In genomic region chr15:78848467-78848866, GRCm38 (mm10) we compare ENCODE assay signal across 8 mouse cellular contexts. TPM values are rescaled to one million over a fixed set of nuclear protein-coding genes. Genes with fewer than 3 reads are reported as not detected.
DNase-seq lines count a peak whose midpoint lies in the region; ATAC-seq and TF ChIP-seq lines count a peak whose summit lies in the region.

No protein-coding gene starts in this region.

- TF ChIP-seq CTCF in olfactory bulb, adult 2 months (IDR thresholded peaks at IDR 0.05; ENCODE audit: insufficient read depth, low read depth, low read length): peak; percentile 82

- H3K4me2 ChIP-seq in heart, embryonic 11.5 days: no peak overlapping the region
- H3K4me2 ChIP-seq in intestine, embryonic 15.5 days (replicated peaks): no peak overlapping the region

- no peak overlapping the region for H3K9ac ChIP-seq in heart, embryonic 11.5 days (ENCODE audit: low read depth, low read length)
- H3K9ac ChIP-seq in intestine, embryonic 15.5 days: no peak overlapping the region

- H3K4me1 ChIP-seq in heart, embryonic 11.5 days (ENCODE audit: control insufficient read depth, insufficient read depth, low read length): peaks cover 51% of the 10 kb centered on the region
- H3K4me1 ChIP-seq in intestine, embryonic 15.5 days (replicated peaks): peaks cover 70% of the 10 kb centered on the region
- peaks cover 55% of the 10 kb centered on the region for H3K4me1 ChIP-seq in limb, embryonic 10.5 days
- peaks cover 20% of the 10 kb centered on the region for H3K4me1 ChIP-seq in olfactory bulb, adult 2 months (ENCODE audit: control insufficient read depth, insufficient read depth, low read length)

- H3K36me3 ChIP-seq in heart, embryonic 11.5 days (ENCODE audit: control insufficient read depth, insufficient read depth, low read length): no peaks in the 10 kb centered on the region; the same call in 1 of the 2 replicates
- peaks cover 18% of the 10 kb centered on the region for H3K36me3 ChIP-seq in intestine, embryonic 15.5 days
- peaks cover 19% of the 10 kb centered on the region for H3K36me3 ChIP-seq in limb, embryonic 10.5 days

- no peak for TF ChIP-seq POLR2A in olfactory bulb, adult 2 months (IDR thresholded peaks at IDR 0.05; ENCODE audit: insufficient read depth, low read depth, low read length)

- ATAC-seq in heart, embryonic 11.5 days (replicated peaks; ENCODE audit: insufficient number of reproducible peaks, low FRiP score, low TSS enrichment): no peak
- no peak for ATAC-seq in intestine, embryonic 15.5 days

- DNase-seq in heart, adult 8-10 months (ENCODE audit: low spot score): peak; percentile 88
- DNase-seq in adrenal gland, adult 2 months: peak; percentile 82
- DNase-seq in embryo, embryonic 9.5 days (ENCODE audit: extremely low spot score): peak; percentile 77
- peak; percentile 90 for DNase-seq in limb, embryonic 10.5 days (ENCODE audit: low spot score)
- DNase-seq in testis, postnatal 10 days (ENCODE audit: low spot score): peak; percentile 91

- H3K9me3 ChIP-seq in heart, embryonic 11.5 days (replicated peaks; ENCODE audit: control insufficient read depth, low read length): no peaks in the 10 kb centered on the region
- no peaks in the 10 kb centered on the region for H3K9me3 ChIP-seq in intestine, embryonic 15.5 days
- no peaks in the 10 kb centered on the region for H3K9me3 ChIP-seq in limb, embryonic 10.5 days (replicated peaks)

- H3K27ac ChIP-seq in heart, embryonic 11.5 days (ENCODE audit: low read depth, low read length): no peak overlapping the region
- peak overlapping the region; percentile 84; the same call in 1 of the 2 replicates for H3K27ac ChIP-seq in intestine, embryonic 15.5 days
- H3K27ac ChIP-seq in limb, embryonic 10.5 days: no peak overlapping the region
- no peak overlapping the region for H3K27ac ChIP-seq in olfactory bulb, adult 2 months (ENCODE audit: insufficient read depth, low read depth, low read length)

- peaks cover 2% of the 10 kb centered on the region; the same call in 1 of the 2 replicates for H3K27me3 ChIP-seq in heart, embryonic 11.5 days (ENCODE audit: control insufficient read depth, insufficient read depth, low read length)
- no peaks in the 10 kb centered on the region for H3K27me3 ChIP-seq in intestine, embryonic 15.5 days (replicated peaks)
- H3K27me3 ChIP-seq in limb, embryonic 10.5 days (ENCODE audit: low read depth, poor library complexity, severe bottlenecking): peaks cover 19% of the 10 kb centered on the region

- WGBS in heart, embryonic 11.5 days (ENCODE audit: insufficient replicate concordance): 27% methylated on average over 5 of the region's 5 CpGs
- 30% methylated on average over 5 of the region's 5 CpGs for WGBS in intestine, embryonic 15.5 days
- WGBS in limb, embryonic 10.5 days: 28% methylated on average over 5 of the region's 5 CpGs
- WGBS in olfactory bulb, adult 2 months: 27% methylated on average over 5 of the region's 5 CpGs

- H3K4me3 ChIP-seq in heart, embryonic 11.5 days (ENCODE audit: low read depth, low read length): no peak overlapping the region
- H3K4me3 ChIP-seq in intestine, embryonic 15.5 days (replicated peaks): no peak overlapping the region
- H3K4me3 ChIP-seq in limb, embryonic 10.5 days: no peak overlapping the region
- H3K4me3 ChIP-seq in olfactory bulb, adult 2 months (ENCODE audit: insufficient read depth, low read depth, low read length): no peak overlapping the region

RNA-seq across cellular contexts. Expression of gene Cdc42ep1, which starts 6.0 kb away (rescaled TPM):
- total RNA-seq in heart, adult 8-10 months (2022): 10 to 100 TPM; 30.5 to 40.3 (median 39.1) TPM
- polyA plus RNA-seq in heart, embryonic 11.5 days (2014; fragmentation: Nextera tagmentation; extraction: Ambion mirVana): 24.1 and 29.7 TPM in 2 replicates
- total RNA-seq in adrenal gland, adult 2 months (2021): 10 to 100 TPM; 36.9 to 57.2 TPM
- polyA plus RNA-seq in adrenal gland, adult 2 months (2012; rRNA removed): 100 and 122 TPM in 2 replicates
- polyA plus RNA-seq in intestine, embryonic 15.5 days (2015; fragmentation: Nextera tagmentation; extraction: Ambion mirVana): 44.0 and 47.5 TPM in 2 replicates
- polyA plus RNA-seq in limb, embryonic 10.5 days (2016; fragmentation: Nextera tagmentation; extraction: Ambion mirVana): 18.8 and 22.0 TPM in 2 replicates
- polyA plus RNA-seq in olfactory bulb, adult 2 months (2012; ENCODE audit: insufficient read depth, insufficient read length, low replicate concordance, missing spikeins): not detected in 2 replicates

RNA-seq across cellular contexts. Expression of gene Lgals2, which starts 6.9 kb away (rescaled TPM):
- under 1 TPM in 1 of 4 experiments, not detected in 3; 0.65 TPM for total RNA-seq in heart, adult 8-10 months (2022)
- 0.49 TPM in 1 of 2 replicates, not detected in the other for polyA plus RNA-seq in heart, embryonic 11.5 days (2014; fragmentation: Nextera tagmentation; extraction: Ambion mirVana)
- total RNA-seq in adrenal gland, adult 2 months (2021): 1 to 10 TPM in 1 of 2 experiments, under 1 TPM in 1; 0.52 to 1.8 TPM
- polyA plus RNA-seq in adrenal gland, adult 2 months (2012; rRNA removed): 0.73 and 0.74 TPM in 2 replicates
- polyA plus RNA-seq in intestine, embryonic 15.5 days (2015; fragmentation: Nextera tagmentation; extraction: Ambion mirVana): 1,110 and 1,149 TPM in 2 replicates
- not detected in 2 replicates for polyA plus RNA-seq in limb, embryonic 10.5 days (2016; fragmentation: Nextera tagmentation; extraction: Ambion mirVana)
- not detected in 2 replicates for polyA plus RNA-seq in olfactory bulb, adult 2 months (2012; ENCODE audit: insufficient read depth, insufficient read length, low replicate concordance, missing spikeins)

RNA-seq across cellular contexts. Expression of gene Gga1, which starts 28.5 kb away (rescaled TPM):
- total RNA-seq in heart, adult 8-10 months (2022): 10 to 100 TPM; 44.8 to 49.1 (median 46.3) TPM
- polyA plus RNA-seq in heart, embryonic 11.5 days (2014; fragmentation: Nextera tagmentation; extraction: Ambion mirVana): 29.3 and 31.7 TPM in 2 replicates
- 10 to 100 TPM; 51.9 to 56.2 TPM for total RNA-seq in adrenal gland, adult 2 months (2021)
- polyA plus RNA-seq in adrenal gland, adult 2 months (2012; rRNA removed): 138 and 147 TPM in 2 replicates
- 47.6 and 51.7 TPM in 2 replicates for polyA plus RNA-seq in intestine, embryonic 15.5 days (2015; fragmentation: Nextera tagmentation; extraction: Ambion mirVana)
- 49.9 and 56.5 TPM in 2 replicates for polyA plus RNA-seq in limb, embryonic 10.5 days (2016; fragmentation: Nextera tagmentation; extraction: Ambion mirVana)
- polyA plus RNA-seq in olfactory bulb, adult 2 months (2012; ENCODE audit: insufficient read depth, insufficient read length, low replicate concordance, missing spikeins): not detected in 2 replicates

RNA-seq across cellular contexts. Expression of gene Card10, which starts 45.6 kb away (rescaled TPM):
- 10 to 100 TPM; 14.3 to 16.1 (median 15.2) TPM for total RNA-seq in heart, adult 8-10 months (2022)
- 3.7 and 4.2 TPM in 2 replicates for polyA plus RNA-seq in heart, embryonic 11.5 days (2014; fragmentation: Nextera tagmentation; extraction: Ambion mirVana)
- total RNA-seq in adrenal gland, adult 2 months (2021): 10 to 100 TPM in 1 of 2 experiments, 1 to 10 TPM in 1; 4.9 to 10.9 TPM
- 18.1 and 26.5 TPM in 2 replicates for polyA plus RNA-seq in adrenal gland, adult 2 months (2012; rRNA removed)
- 6.9 and 7.3 TPM in 2 replicates for polyA plus RNA-seq in intestine, embryonic 15.5 days (2015; fragmentation: Nextera tagmentation; extraction: Ambion mirVana)
- polyA plus RNA-seq in limb, embryonic 10.5 days (2016; fragmentation: Nextera tagmentation; extraction: Ambion mirVana): 4.7 and 5.3 TPM in 2 replicates
- not detected in 2 replicates for polyA plus RNA-seq in olfactory bulb, adult 2 months (2012; ENCODE audit: insufficient read depth, insufficient read length, low replicate concordance, missing spikeins)

RNA-seq across cellular contexts. Expression of gene Gm49510, which starts 51.0 kb away (rescaled TPM):
- not detected for total RNA-seq in heart, adult 8-10 months (2022)
- 0.23 and 0.47 TPM in 2 replicates for polyA plus RNA-seq in heart, embryonic 11.5 days (2014; fragmentation: Nextera tagmentation; extraction: Ambion mirVana)
- total RNA-seq in adrenal gland, adult 2 months (2021): not detected
- not detected in 2 replicates for polyA plus RNA-seq in adrenal gland, adult 2 months (2012; rRNA removed)
- 0.23 and 0.42 TPM in 2 replicates for polyA plus RNA-seq in intestine, embryonic 15.5 days (2015; fragmentation: Nextera tagmentation; extraction: Ambion mirVana)
- 0.13 and 0.51 TPM in 2 replicates for polyA plus RNA-seq in limb, embryonic 10.5 days (2016; fragmentation: Nextera tagmentation; extraction: Ambion mirVana)
- not detected in 2 replicates for polyA plus RNA-seq in olfactory bulb, adult 2 months (2012; ENCODE audit: insufficient read depth, insufficient read length, low replicate concordance, missing spikeins)

Comparison
In these comparisons a context has a peak if more than half of its experiments do, and no peak if none do; other contexts are left out.
1. RNA of gene Cdc42ep1, which starts 6.0 kb away (polyA plus RNA-seq): 100 to 122 TPM in adrenal gland, adult 2 months, 44.0 to 47.5 TPM in intestine, embryonic 15.5 days, 24.1 to 29.7 TPM in heart, embryonic 11.5 days and 18.8 to 22.0 TPM in limb, embryonic 10.5 days; not detected in olfactory bulb, adult 2 months; every median in the first group is over 10 times any median in the second.
2. RNA of gene Lgals2, which starts 6.9 kb away (polyA plus RNA-seq): 1,110 to 1,149 TPM in intestine, embryonic 15.5 days; 0.73 to 0.74 TPM in adrenal gland, adult 2 months, 0.49 TPM in heart, embryonic 11.5 days, not detected in limb, embryonic 10.5 days and not detected in olfactory bulb, adult 2 months; every median in the first group is over 100 times any median in the second.
3. Peak in every context shown above with its lines, with median percentiles within 50 percentile points of each other: DNase-seq.